Mouse (Mus musculus) MEL (cell line): ENCODE data around the gene Dpp9.

Experiments
- CTCF ChIP-seq, 3 experiments: IDR thresholded peaks in 2 of 3; conservative IDR thresholded peaks in 1 of 3; 2 replicates each; pipeline ENCODE4 v1.5.1; 2011 to 2012; ENCODE audit warnings: low read length in 3 of 3, low read depth in 2 of 3, mild to moderate bottlenecking in 2 of 3, improper control_type of control experiment in 1 of 3, inconsistent platforms in 1 of 3, mixed read lengths in 1 of 3, moderate library complexity in 1 of 3; ENCODE audit not compliant: control insufficient read depth in 1 of 3, insufficient read depth in 1 of 3, poor library complexity in 1 of 3, severe bottlenecking in 1 of 3
- EP300 ChIP-seq, 2 experiments: IDR thresholded peaks; 2 replicates each; pipeline ENCODE4 v1.6.1; 2011; ENCODE audit warnings: improper control_type of control experiment in 2 of 2, low read length in 2 of 2, low read depth in 1 of 2, mild to moderate bottlenecking in 1 of 2
- JUND ChIP-seq: IDR thresholded peaks from 2 replicates; pipeline ENCODE4 v1.6.1; 2011; ENCODE audit warnings: low read depth, mild to moderate bottlenecking, improper control_type of control experiment, low read length
- MXI1 ChIP-seq: IDR thresholded peaks from 2 replicates; pipeline ENCODE4 v1.6.1; 2011; ENCODE audit warnings: mild to moderate bottlenecking, low read depth, low read length, improper control_type of control experiment
- NRF1 ChIP-seq: IDR thresholded peaks from 2 replicates; pipeline ENCODE4 v1.6.1; 2014; ENCODE audit warnings: low read depth, mild to moderate bottlenecking, inconsistent platforms, low read length, improper control_type of control experiment, moderate library complexity; ENCODE audit not compliant: poor library complexity, insufficient read depth, severe bottlenecking
- POLR2A ChIP-seq, 2 experiments: IDR thresholded peaks; 2 replicates each; pipeline ENCODE4 v1.6.1; 2011 to 2012; ENCODE audit warnings: low read length in 2 of 2, mild to moderate bottlenecking in 2 of 2, control low read depth in 1 of 2, improper control_type of control experiment in 1 of 2, low read depth in 1 of 2, moderate library complexity in 1 of 2; ENCODE audit not compliant: control insufficient read depth in 1 of 2, insufficient read depth in 1 of 2, poor library complexity in 1 of 2
- RCOR1 ChIP-seq: IDR thresholded peaks from 2 replicates; pipeline ENCODE4 v1.6.1; 2012; ENCODE audit warnings: low read depth, mild to moderate bottlenecking, inconsistent platforms, low read length, improper control_type of control experiment
- SIN3A ChIP-seq: IDR thresholded peaks from 2 replicates; pipeline ENCODE4 v1.6.1; 2012; ENCODE audit warnings: low read length, improper control_type of control experiment, inconsistent platforms
- TAL1 ChIP-seq: IDR thresholded peaks from 2 replicates; pipeline ENCODE4 v1.6.1; 2012; ENCODE audit warnings: mild to moderate bottlenecking, inconsistent platforms, low read length, moderate library complexity, mixed read lengths
- USF1 ChIP-seq: IDR thresholded peaks from 2 replicates; pipeline ENCODE4 v1.6.1; 2014; ENCODE audit warnings: low read depth, mild to moderate bottlenecking, inconsistent platforms, low read length, improper control_type of control experiment, moderate library complexity
- USF2 ChIP-seq, 2 experiments: IDR thresholded peaks; 2 replicates each; pipeline ENCODE4 v1.6.1; 2011 to 2012; ENCODE audit warnings: improper control_type of control experiment in 2 of 2, low read length in 2 of 2, borderline replicate concordance in 1 of 2, inconsistent platforms in 1 of 2, low read depth in 1 of 2, mild to moderate bottlenecking in 1 of 2; ENCODE audit not compliant: insufficient read depth in 1 of 2

GRCm38 (mm10) chr17:56191266-56191665 lies 27.4 kb downstream of the Dpp9 start:
- TF ChIP-seq JUND (no peak), CTCF (IDR thresholded peaks at IDR 0.05 in 2 of 3, conservative IDR thresholded peaks at IDR 0.05 in 1 of 3; ENCODE audit: control insufficient read depth in 1 of 3, insufficient read depth in 1 of 3, low read depth in 2 of 3, low read length in 3 of 3, poor library complexity in 1 of 3, severe bottlenecking in 1 of 3) (no peak), MXI1 (no peak), RCOR1 (no peak), TAL1 (no peak), USF1 (no peak), NRF1 (no peak), EP300 (IDR thresholded peaks at IDR 0.05; ENCODE audit: low read depth in 1 of 2, low read length in 2 of 2) (no peak), USF2 (IDR thresholded peaks at IDR 0.05; ENCODE audit: borderline replicate concordance in 1 of 2, insufficient read depth in 1 of 2, low read depth in 1 of 2, low read length in 2 of 2) (no peak), POLR2A (IDR thresholded peaks at IDR 0.05; ENCODE audit: control insufficient read depth in 1 of 2, insufficient read depth in 1 of 2, low read depth in 1 of 2, low read length in 2 of 2, poor library complexity in 1 of 2) (no peak), SIN3A (no peak)
